Mouse (Mus musculus) Patski (cell line): ENCODE measurements around the gene Actr1b. TPM values are rescaled to one million over a fixed set of nuclear protein-coding genes. Genes with fewer than 3 reads are reported as not detected.
A peak's percentile ranks its signal among the peaks of the same experiment; 100 is the strongest.

ENCODE experiments used
- ATAC-seq: fragments of 100-300 bp; one replicate; pipeline ENCODE4 v1.8.0; 2021
- CTCF ChIA-PET: fragments of 350-600 bp; sonication (Branson Sonifier 250); formaldehyde crosslinking; loops from one replicate; lab custom pipeline; 2022; ENCODE audit warnings: inconsistent platforms; lab: Charles Lee
- POLR2A ChIA-PET: fragments of 350-600 bp; sonication (Branson Sonifier 250); formaldehyde crosslinking; loops from one replicate; lab custom pipeline; 2022; ENCODE audit warnings: antibody characterized with exemption, inconsistent platforms; lab: Charles Lee
- DNase-seq: peaks from one replicate; pipeline ENCODE4 v3.0.0-alpha.2; 2011; ENCODE audit warnings: low read depth, low spot score
- H3K27me3 ChIP-seq: fragments of 371-371 bp; one replicate; pipeline ENCODE4 v1.5.1; 2021
- CTCF ChIP-seq: fragments of 100-300 bp; IDR thresholded peaks from one replicate; pipeline ENCODE4 v1.5.1; 2021
- in situ Hi-C: fragments of 300-500 bp; cut with MboI; formaldehyde crosslinking; loops from 3 replicates; pipeline ENCODE4 v1.11.1; 2018; ENCODE audit warnings: low pct_unique_long_range_greater_than_20kb, mixed read lengths
- polyA plus RNA-seq: library from polyadenylated mRNA; unstranded; gene quantifications from one replicate; pipeline ENCODE4 v1.2.3, GENCODE M21; 2021

Gene Actr1b
- polyA plus RNA-seq, 1 experiment from 2014 or later = 170 TPM

- ATAC-seq (no peak), DNase-seq (no peak)
- in situ Hi-C loops = no loop called here
- POLR2A ChIA-PET = interaction anchor here (0.6 to 2.8 kb wide), 3 partner anchors 9 to 1183 kb away, joined by 3 to 8 read pairs (median 8); partner anchors contain the start of genes Cox5b, Mitd1 and Mrpl30
- no peaks in the 10 kb centered on the region for H3K27me3 ChIP-seq
- CTCF ChIA-PET = interaction anchor here (0.5 to 3.7 kb wide), 3 partner anchors 11 to 160 kb away, joined by 3 to 15 read pairs (median 5); partner anchors contain the start of gene Ankrd39
- no peak for TF ChIP-seq CTCF
These were observed 7.1 kb downstream of the Actr1b start for GRCm38 (mm10) chr1:36707166-36707565.

- ATAC-seq (no peak), DNase-seq (no peak)
- POLR2A ChIA-PET = interaction anchor here (1.4 kb wide), 1 partner anchor 140 kb away, joined by 3 read pairs; no protein-coding TSS in a partner anchor
- CTCF ChIA-PET = interaction anchor here (1.6 to 2.0 kb wide), 2 partner anchors 11 to 13 kb away, joined by 4 to 5 read pairs; no protein-coding TSS in a partner anchor
- TF ChIP-seq CTCF = no peak
- in situ Hi-C loops = no loop called here
- H3K27me3 ChIP-seq = no peaks in the 10 kb centered on the region
These were observed 17.2 kb downstream of the Actr1b start for GRCm38 (mm10) chr1:36697030-36697429.

GRCm38 (mm10) chr1:36696411-36696810 lies 17.8 kb downstream of the Actr1b start:
- DNase-seq (no peak), ATAC-seq (no peak)
- POLR2A ChIA-PET = interaction anchor here (1.4 kb wide), 1 partner anchor 139 kb away, joined by 3 read pairs; no protein-coding TSS in a partner anchor
- H3K27me3 ChIP-seq = no peaks in the 10 kb centered on the region
- in situ Hi-C loops = no loop called here
- CTCF ChIA-PET = interaction anchor here (1.6 to 2.0 kb wide), 3 partner anchors 11 to 149 kb away, joined by 3 to 5 read pairs (median 4); partner anchors contain the start of gene Ankrd39
- TF ChIP-seq CTCF = no peak

- no peak for TF ChIP-seq CTCF
- ChIA-PET CTCF (interaction anchor here (2.0 kb wide), 1 partner anchor 13 kb away, joined by 5 read pairs; no protein-coding TSS in a partner anchor), POLR2A (interaction anchor here (2.1 kb wide), 1 partner anchor 137 kb away, joined by 5 read pairs; the partner anchor contains the start of gene Sema4c)
- in situ Hi-C loops = loop anchor here (5.0 kb wide), 1 partner anchor 138 kb away; the partner anchor contains the start of gene Sema4c
- DNase-seq (no peak), ATAC-seq (no peak)
- no peaks in the 10 kb centered on the region for H3K27me3 ChIP-seq
These were observed 19.4 kb downstream of the Actr1b start for GRCm38 (mm10) chr1:36694871-36695270.

- ATAC-seq (peak; percentile 92), DNase-seq (peak; percentile 87)
- ChIA-PET POLR2A (interaction anchor here (1.0 to 1.4 kb wide), 4 partner anchors 12 to 142 kb away, joined by 3 to 8 read pairs (median 6); no protein-coding TSS in a partner anchor), CTCF (interaction anchor here (1.2 to 1.3 kb wide), 2 partner anchors 8 to 144 kb away, joined by 3 to 7 read pairs; partner anchors contain the start of gene Ankrd39)
- no peaks in the 10 kb centered on the region for H3K27me3 ChIP-seq
- no peak for TF ChIP-seq CTCF
- in situ Hi-C loops = loop anchor here (5.0 kb wide), 1 partner anchor 134 kb away; the partner anchor contains the start of gene Sema4c
These were observed 22.7 kb downstream of the Actr1b start, which contains the start of gene Cox5b for GRCm38 (mm10) chr1:36691271-36692155. Gene Cox5b (plus strand): TSS chr1:36691449.

- ChIA-PET CTCF (interaction anchor here (1.3 kb wide), 1 partner anchor 144 kb away, joined by 7 read pairs; the partner anchor contains the start of gene Ankrd39), POLR2A (interaction anchor here (1.4 kb wide), 1 partner anchor 17 kb away, joined by 8 read pairs; no protein-coding TSS in a partner anchor)
- no peaks in the 10 kb centered on the region for H3K27me3 ChIP-seq
- ATAC-seq (no peak), DNase-seq (no peak)
- in situ Hi-C loops = loop anchor here (5.0 kb wide), 1 partner anchor 133 kb away; the partner anchor contains the start of gene Sema4c
- TF ChIP-seq CTCF = no peak
These were observed 23.5 kb downstream of the Actr1b start for GRCm38 (mm10) chr1:36690671-36691235.

GRCm38 (mm10) chr1:36683810-36684467 lies 30.3 kb downstream of the Actr1b start:
- peak; percentile 85 for ATAC-seq
- in situ Hi-C loops = no loop called here
- peak; percentile 34 for DNase-seq
- no peak for TF ChIP-seq CTCF
- ChIA-PET POLR2A (interaction anchor here (1.0 kb wide), 2 partner anchors 10 to 137 kb away, joined by 4 read pairs; partner anchors contain the start of gene Ankrd39), CTCF (interaction anchor here (0.6 to 1.7 kb wide), 15 partner anchors 8 to 141 kb away, joined by 3 to 11 read pairs (median 3); partner anchors contain the start of genes Ankrd39 and Sema4c)
- H3K27me3 ChIP-seq = no peaks in the 10 kb centered on the region

GRCm38 (mm10) chr1:36682620-36683355 lies 31.4 kb downstream of the Actr1b start, which contains the start of gene Fam178b:
Gene Fam178b (minus strand): TSS chr1:36683183.
- ChIA-PET POLR2A (no interaction called here), CTCF (interaction anchor here (1.3 kb wide), 2 partner anchors 14 to 135 kb away, joined by 4 to 11 read pairs; partner anchors contain the start of gene Ankrd39)
- ATAC-seq (no peak), DNase-seq (no peak)
- no peak for TF ChIP-seq CTCF
- no peaks in the 10 kb centered on the region for H3K27me3 ChIP-seq
- in situ Hi-C loops = no loop called here

GRCm38 (mm10) chr1:36680893-36681292 lies 33.3 kb downstream of the Actr1b start:
- POLR2A ChIA-PET = no interaction called here
- in situ Hi-C loops = no loop called here
- DNase-seq (no peak), ATAC-seq (no peak)
- TF ChIP-seq CTCF = no peak
- no peaks in the 10 kb centered on the region for H3K27me3 ChIP-seq
- CTCF ChIA-PET = interaction anchor here (2.9 kb wide), 1 partner anchor 134 kb away, joined by 15 read pairs; the partner anchor contains the start of gene Ankrd39
